Comparison of ENCODE assay signal across 8 mouse cellular contexts in the genomic region with DNA sequence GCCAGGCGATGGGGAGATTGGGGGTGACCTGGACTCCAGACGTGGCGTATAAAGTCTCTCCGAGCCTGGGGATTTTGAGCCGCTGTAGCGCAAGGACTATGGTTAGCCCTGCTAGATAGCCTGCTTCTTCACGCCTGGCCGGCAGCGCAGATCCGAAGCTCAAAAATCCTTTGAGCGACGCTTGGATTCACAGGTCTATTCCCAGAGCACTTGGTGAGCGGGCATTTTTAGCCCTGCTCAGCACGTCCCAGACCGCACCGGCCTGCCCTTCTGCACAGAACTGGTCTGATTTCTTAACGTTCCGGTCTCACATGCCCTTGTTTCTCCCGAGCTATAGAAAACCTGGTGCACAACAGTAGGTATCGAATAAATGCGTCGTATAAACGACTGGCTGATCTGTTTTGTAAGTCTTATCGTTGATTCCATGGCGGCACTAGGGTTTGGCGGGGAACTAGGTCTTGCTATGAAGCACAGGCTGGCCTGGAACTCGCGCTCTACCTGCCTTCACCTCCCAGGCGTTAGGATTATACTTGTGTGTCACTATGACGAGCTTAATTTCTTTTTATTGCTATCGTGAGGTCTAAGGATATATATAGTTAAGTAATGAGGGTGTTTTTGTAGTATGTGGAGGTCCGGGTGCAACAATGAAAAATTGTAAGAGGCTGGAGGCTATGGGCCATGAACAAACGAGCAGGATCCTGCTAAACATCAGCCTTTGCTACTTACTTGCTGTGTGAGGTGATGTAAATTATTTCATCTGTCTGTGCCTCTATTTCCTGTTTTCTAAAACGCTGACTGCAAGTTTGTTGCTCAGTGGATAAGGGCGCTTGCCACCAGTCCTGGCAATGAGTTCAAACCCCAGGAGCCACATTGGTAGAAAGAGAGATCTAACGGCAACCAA. TPM values are rescaled to one million over a fixed set of nuclear protein-coding genes. Genes with fewer than 3 reads are reported as not detected.
DNase-seq lines count a peak whose midpoint lies in the region; ATAC-seq and TF ChIP-seq lines count a peak whose summit lies in the region.

No protein-coding gene starts in this region.

- no peak for DNase-seq in layer of hippocampus, adult 2 months (ENCODE audit: low spot score in 2 of 2)
- no peak for DNase-seq in layer of hippocampus, adult 11-12 months (ENCODE audit: low spot score)
- no peak for DNase-seq in G1E (ENCODE audit: low spot score)
- DNase-seq in embryonic facial prominence, embryonic 11.5 days (ENCODE audit: low spot score): peak; percentile 26
- peak; percentile 87 for DNase-seq in midbrain, embryonic 11.5 days (ENCODE audit: low spot score, missing footprints)
- DNase-seq in gastrocnemius, adult 18-20 months (ENCODE audit: low spot score): no peak

- no peaks in the 10 kb centered on the region for H3K27me3 ChIP-seq in G1E (ENCODE audit: insufficient read depth, low read length)
- no peaks in the 10 kb centered on the region for H3K27me3 ChIP-seq in embryonic facial prominence, embryonic 11.5 days (ENCODE audit: control insufficient read depth, insufficient read depth, low read length)
- H3K27me3 ChIP-seq in intestine, embryonic 16.5 days (replicated peaks; ENCODE audit: control insufficient read depth, insufficient read depth, low read length): no peaks in the 10 kb centered on the region
- H3K27me3 ChIP-seq in midbrain, embryonic 11.5 days (ENCODE audit: control insufficient read depth, insufficient read depth, low read length): no peaks in the 10 kb centered on the region

- peak overlapping the region; percentile 63 for H3K4me3 ChIP-seq in layer of hippocampus, adult 2 months
- peak overlapping the region; percentile 88 for H3K4me3 ChIP-seq in G1E (ENCODE audit: low read depth, low read length)
- peak overlapping the region; percentile 90 for H3K4me3 ChIP-seq in embryonic facial prominence, embryonic 11.5 days (ENCODE audit: low read depth, low read length)
- peak overlapping the region; percentile 83 for H3K4me3 ChIP-seq in intestine, embryonic 16.5 days (ENCODE audit: low read length)
- H3K4me3 ChIP-seq in midbrain, embryonic 11.5 days (ENCODE audit: low read depth, low read length): peak overlapping the region; percentile 93

- peaks cover 23% of the 10 kb centered on the region for H3K36me3 ChIP-seq in G1E (replicated peaks)
- H3K36me3 ChIP-seq in embryonic facial prominence, embryonic 11.5 days (replicated peaks; ENCODE audit: control insufficient read depth, insufficient read depth, low read depth, low read length): no peaks in the 10 kb centered on the region
- H3K36me3 ChIP-seq in intestine, embryonic 16.5 days (ENCODE audit: control insufficient read depth, insufficient read depth, low read length): no peaks in the 10 kb centered on the region
- H3K36me3 ChIP-seq in midbrain, embryonic 11.5 days (ENCODE audit: control insufficient read depth, insufficient read depth, low read length): no peaks in the 10 kb centered on the region

- peak overlapping the region; percentile 86 for H3K4me2 ChIP-seq in embryonic facial prominence, embryonic 11.5 days (ENCODE audit: low read depth, low read length)
- H3K4me2 ChIP-seq in intestine, embryonic 16.5 days (ENCODE audit: low read depth, low read length): peak overlapping the region; percentile 94
- H3K4me2 ChIP-seq in midbrain, embryonic 11.5 days: peak overlapping the region; percentile 95

- peak overlapping the region; percentile 88 for H3K9ac ChIP-seq in embryonic facial prominence, embryonic 11.5 days (replicated peaks; ENCODE audit: low read length)
- peak overlapping the region; percentile 92 for H3K9ac ChIP-seq in intestine, embryonic 16.5 days (ENCODE audit: low read depth, low read length)
- H3K9ac ChIP-seq in midbrain, embryonic 11.5 days (ENCODE audit: low read length): peak overlapping the region; percentile 83

- WGBS in embryonic facial prominence, embryonic 11.5 days: 8% methylated on average over 36 of the region's 36 CpGs
- WGBS in intestine, embryonic 16.5 days: 7% methylated on average over 36 of the region's 36 CpGs
- 10% methylated on average over 36 of the region's 36 CpGs for WGBS in midbrain, embryonic 11.5 days

- H3K4me1 ChIP-seq in G1E (ENCODE audit: insufficient read depth, low read depth, low read length): peaks cover 71% of the 10 kb centered on the region
- H3K4me1 ChIP-seq in embryonic facial prominence, embryonic 11.5 days (ENCODE audit: control insufficient read depth, insufficient read depth, low read length): peaks cover 15% of the 10 kb centered on the region; the same call in 1 of the 2 replicates
- H3K4me1 ChIP-seq in intestine, embryonic 16.5 days (ENCODE audit: control insufficient read depth, insufficient read depth, low read length): peaks cover 41% of the 10 kb centered on the region
- peaks cover 42% of the 10 kb centered on the region for H3K4me1 ChIP-seq in midbrain, embryonic 11.5 days (ENCODE audit: control insufficient read depth, insufficient read depth, low read length)

- peak overlapping the region; percentile 99 for H3K27ac ChIP-seq in layer of hippocampus, adult 2 months
- H3K27ac ChIP-seq in embryonic facial prominence, embryonic 11.5 days (replicated peaks; ENCODE audit: low read depth, low read length): peak overlapping the region; percentile 67
- peak overlapping the region; percentile 87 for H3K27ac ChIP-seq in intestine, embryonic 16.5 days (ENCODE audit: low read length)
- H3K27ac ChIP-seq in midbrain, embryonic 11.5 days (ENCODE audit: low read depth, low read length): peak overlapping the region; percentile 52; the same call in 1 of the 2 replicates

- TF ChIP-seq CTCF in layer of hippocampus, adult 2 months (conservative IDR thresholded peaks at IDR 0.05): no peak
- no peak for TF ChIP-seq CTCF in G1E (IDR thresholded peaks at IDR 0.05; ENCODE audit: low read depth, low read length)

- no peaks in the 10 kb centered on the region for H3K9me3 ChIP-seq in G1E (replicated peaks)
- H3K9me3 ChIP-seq in embryonic facial prominence, embryonic 11.5 days (replicated peaks; ENCODE audit: control insufficient read depth, low read length): no peaks in the 10 kb centered on the region
- no peaks in the 10 kb centered on the region for H3K9me3 ChIP-seq in intestine, embryonic 16.5 days (ENCODE audit: control insufficient read depth, low read length)
- H3K9me3 ChIP-seq in midbrain, embryonic 11.5 days (ENCODE audit: control insufficient read depth, low read length): no peaks in the 10 kb centered on the region

- ATAC-seq in G1E (ENCODE audit: extremely low read depth, insufficient number of reproducible peaks, low FRiP score, poor library complexity, severe bottlenecking): no peak
- peak; percentile 12 for ATAC-seq in embryonic facial prominence, embryonic 11.5 days (replicated peaks; ENCODE audit: insufficient number of reproducible peaks, low FRiP score, low TSS enrichment, low read depth)
- no peak; the same call in 1 of the 2 replicates for ATAC-seq in intestine, embryonic 16.5 days
- no peak for ATAC-seq in midbrain, embryonic 11.5 days (ENCODE audit: low FRiP score)
- no peak for ATAC-seq in megakaryocyte-erythroid progenitor cell, adult 5-6 weeks (replicated peaks; ENCODE audit: low FRiP score, low TSS enrichment, poor library complexity, severe bottlenecking)

RNA-seq across cellular contexts. Expression of gene Bicra, which starts 1.2 kb away (rescaled TPM):
- 10 to 100 TPM; 20.8 to 22.8 TPM for total RNA-seq in layer of hippocampus, adult 2 months (2021)
- total RNA-seq in G1E (2014; fragmentation: Nextera tagmentation) (52.1 and 57.0 TPM in 2 replicates), G1E (2017) (1.0 and 1.1 TPM in 2 replicates)
- 52.1 and 58.9 TPM in 2 replicates for polyA plus RNA-seq in G1E (2012)
- polyA plus RNA-seq in embryonic facial prominence, embryonic 11.5 days (2014; fragmentation: Nextera tagmentation; extraction: Ambion mirVana): 4.2 and 5.9 TPM in 2 replicates
- polyA plus RNA-seq in intestine, embryonic 16.5 days (2015; fragmentation: Nextera tagmentation; extraction: Ambion mirVana): 3.7 and 4.0 TPM in 2 replicates
- polyA plus RNA-seq in midbrain, embryonic 11.5 days (2014; fragmentation: Nextera tagmentation; extraction: Ambion mirVana): 5.0 and 6.1 TPM in 2 replicates
- 12.6 and 21.3 TPM in 2 replicates for total RNA-seq in megakaryocyte-erythroid progenitor cell, adult 5-6 weeks (2014; fragmentation: Nextera tagmentation)
- 0.15 and 1.8 TPM in 2 replicates for total RNA-seq in megakaryocyte-erythroid progenitor cell, adult 5-6 weeks (2017)
- total RNA-seq in gastrocnemius, adult 18-20 months (2021): 1 to 10 TPM; 5.5 to 6.6 TPM

RNA-seq across cellular contexts. Expression of gene Zfp541, which starts 12.7 kb away (rescaled TPM):
- 1 to 10 TPM in 1 of 2 experiments, under 1 TPM in 1; 0.59 to 1.1 TPM for total RNA-seq in layer of hippocampus, adult 2 months (2021)
- not detected in 2 replicates for total RNA-seq in G1E (2014; fragmentation: Nextera tagmentation)
- total RNA-seq in G1E (2017): under 0.01 TPM in 1 of 2 replicates, not detected in the other
- polyA plus RNA-seq in G1E (2012): not detected in 2 replicates
- not detected in 2 replicates for polyA plus RNA-seq in embryonic facial prominence, embryonic 11.5 days (2014; fragmentation: Nextera tagmentation; extraction: Ambion mirVana)
- 0.07 and 0.21 TPM in 2 replicates for polyA plus RNA-seq in intestine, embryonic 16.5 days (2015; fragmentation: Nextera tagmentation; extraction: Ambion mirVana)
- not detected in 2 replicates for polyA plus RNA-seq in midbrain, embryonic 11.5 days (2014; fragmentation: Nextera tagmentation; extraction: Ambion mirVana)
- not detected in 2 replicates for total RNA-seq in megakaryocyte-erythroid progenitor cell, adult 5-6 weeks (2014; fragmentation: Nextera tagmentation)
- not detected in 2 replicates for total RNA-seq in megakaryocyte-erythroid progenitor cell, adult 5-6 weeks (2017)
- total RNA-seq in gastrocnemius, adult 18-20 months (2021): not detected

RNA-seq across cellular contexts. Expression of gene Napa, which starts 49.3 kb away (rescaled TPM):
- total RNA-seq in layer of hippocampus, adult 2 months (2021): 100 to 1,000 TPM; 309 to 325 TPM
- 116 and 156 TPM in 2 replicates for total RNA-seq in G1E (2014; fragmentation: Nextera tagmentation)
- 73.6 and 86.9 TPM in 2 replicates for total RNA-seq in G1E (2017)
- 137 and 159 TPM in 2 replicates for polyA plus RNA-seq in G1E (2012)
- 147 and 168 TPM in 2 replicates for polyA plus RNA-seq in embryonic facial prominence, embryonic 11.5 days (2014; fragmentation: Nextera tagmentation; extraction: Ambion mirVana)
- 211 and 233 TPM in 2 replicates for polyA plus RNA-seq in intestine, embryonic 16.5 days (2015; fragmentation: Nextera tagmentation; extraction: Ambion mirVana)
- polyA plus RNA-seq in midbrain, embryonic 11.5 days (2014; fragmentation: Nextera tagmentation; extraction: Ambion mirVana): 162 and 165 TPM in 2 replicates
- total RNA-seq in megakaryocyte-erythroid progenitor cell, adult 5-6 weeks (2014; fragmentation: Nextera tagmentation): 92.2 and 111 TPM in 2 replicates
- 41.1 and 49.5 TPM in 2 replicates for total RNA-seq in megakaryocyte-erythroid progenitor cell, adult 5-6 weeks (2017)
- 100 to 1,000 TPM; 101 to 131 TPM for total RNA-seq in gastrocnemius, adult 18-20 months (2021)

Comparison
In these comparisons a context has a peak if more than half of its experiments do, and no peak if none do; other contexts are left out.
1. DNase-seq: peak in embryonic facial prominence, embryonic 11.5 days (single experiment) and midbrain, embryonic 11.5 days (single experiment); none in layer of hippocampus, adult 2 months (0 of 2), layer of hippocampus, adult 11-12 months (single experiment), G1E (single experiment) and gastrocnemius, adult 18-20 months (single experiment).
2. Peak in every context shown above with its lines, with median percentiles within 50 percentile points of each other: H3K27ac ChIP-seq, H3K4me3 ChIP-seq, H3K4me2 ChIP-seq and H3K9ac ChIP-seq.